Mouse (Mus musculus) cerebellum, postnatal 4 days (tissue): Measurements from ENCODE around the gene Hmgb3.

Source experiments
- DNase-seq, 2 experiments: peaks; one replicate each; pipeline ENCODE4 v3.0.0; 2022; ENCODE audit warnings: low spot score in 2 of 2, mixed read lengths in 1 of 2

Hmgb3 gene

DNA sequence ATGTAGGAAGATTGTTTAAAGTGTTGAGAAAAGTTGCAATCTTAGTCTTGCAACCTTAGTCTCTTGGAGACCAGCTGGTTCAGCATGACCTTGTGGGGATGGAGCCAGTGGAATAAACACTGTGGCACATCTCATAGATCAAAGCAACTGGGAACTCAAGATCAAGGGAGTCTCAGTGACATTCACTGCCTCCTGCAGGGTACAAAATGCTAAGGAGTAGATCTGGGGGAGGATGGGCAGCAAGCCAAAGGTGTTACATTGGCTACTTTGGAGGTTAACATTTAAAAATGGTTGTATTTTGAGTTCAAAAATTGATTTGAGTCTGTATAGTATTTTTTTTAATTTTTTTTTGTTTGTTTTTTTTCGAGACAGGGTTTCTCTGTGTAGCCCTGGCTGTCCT, 33.5 kb downstream of the Hmgb3 start:
- DNase-seq: no peak

DNA sequence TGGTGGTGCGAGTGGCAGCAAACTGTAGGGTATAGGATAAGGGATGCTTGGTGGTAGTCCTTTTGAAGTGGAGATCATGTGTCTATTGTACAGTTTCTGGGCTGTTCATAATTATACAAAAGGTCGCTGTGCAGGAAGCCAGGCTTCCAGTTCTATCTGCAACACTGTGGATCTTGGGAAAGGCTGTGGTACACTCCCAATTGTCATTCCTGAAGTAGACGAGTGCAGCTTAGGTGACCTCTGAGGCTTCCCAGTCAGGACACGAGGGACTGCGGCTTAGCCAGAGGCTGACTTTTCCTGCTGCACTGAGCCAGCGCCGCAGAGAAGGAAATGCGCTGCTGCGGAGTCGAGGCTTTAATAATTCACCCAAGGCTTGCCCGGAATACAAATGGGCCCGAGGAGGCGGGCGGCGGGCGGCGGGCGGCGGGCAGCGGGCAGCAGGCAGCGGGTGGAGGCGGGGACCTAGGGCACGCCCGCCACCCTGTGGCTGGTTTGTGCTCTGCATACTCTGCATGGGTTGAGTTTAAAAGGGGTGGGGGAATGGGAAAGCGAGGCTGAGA, 45.4 kb downstream of the Hmgb3 start:
- peak; percentile 49 to 57 for DNase-seq
